Mouse (Mus musculus) intestine, embryonic 14.5 days (tissue): ENCODE measurements around the gene Gm3047. TPM values are rescaled to one million over a fixed set of nuclear protein-coding genes. Genes with fewer than 3 reads are reported as not detected.
"Not testable (repeated sequence)": the region's sequence is repeated elsewhere in the genome, so short reads cannot be mapped to it uniquely, and the experiment has no call there.

Source experiments
- ATAC-seq: fragments of 200-750 bp; cut with Nextera tagmentation; replicated peaks from 2 replicates; pipeline ENCODE4 v1.8.0; 2017; ENCODE audit warnings: low read depth, moderate number of reproducible peaks, moderate TSS enrichment, moderate library complexity; ENCODE audit not compliant: low FRiP score, low TSS enrichment
- DNase-seq: peaks from one replicate; pipeline ENCODE4 v3.0.0-alpha.2; 2018; ENCODE audit warnings: low spot score
- H3K27ac ChIP-seq: fragments of 300-500 bp; sonication (generic); 2 replicates; pipeline ENCODE4 v1.5.1; 2014; ENCODE audit warnings: low read depth, mild to moderate bottlenecking, control low read depth
- H3K27me3 ChIP-seq: fragments of 300-500 bp; sonication (generic); replicated peaks from 2 replicates; pipeline ENCODE4 v1.6.1; 2014; ENCODE audit warnings: low read length, control low read depth; ENCODE audit not compliant: control insufficient read depth, insufficient read depth
- H3K36me3 ChIP-seq: fragments of 300-500 bp; sonication (generic); 2 replicates; pipeline ENCODE4 v1.6.1; 2014; ENCODE audit warnings: low read length, control low read depth; ENCODE audit not compliant: control insufficient read depth, insufficient read depth
- H3K4me1 ChIP-seq: fragments of 300-500 bp; sonication (generic); replicated peaks from 2 replicates; pipeline ENCODE4 v1.6.1; 2014; ENCODE audit warnings: low read length, control low read depth, mixed read lengths; ENCODE audit not compliant: control insufficient read depth, insufficient read depth
- H3K4me2 ChIP-seq: fragments of 300-500 bp; sonication (generic); 2 replicates; pipeline ENCODE4 v1.6.1; 2014; ENCODE audit warnings: low read length
- H3K4me3 ChIP-seq: fragments of 300-500 bp; sonication (generic); 2 replicates; pipeline ENCODE4 v1.5.1; 2014; ENCODE audit warnings: low read depth, low read length, control low read depth, mixed read lengths
- H3K9ac ChIP-seq: fragments of 300-500 bp; sonication (generic); 2 replicates; pipeline ENCODE4 v1.6.1; 2014; ENCODE audit warnings: mild to moderate bottlenecking, low read length
- H3K9me3 ChIP-seq: fragments of 300-500 bp; sonication (generic); 2 replicates; pipeline ENCODE4 v1.6.1; 2016; ENCODE audit warnings: low read length, control low read depth; ENCODE audit not compliant: control insufficient read depth
- WGBS: fragments of 180-500 bp; shearing (Covaris S2); extraction: QIAGEN DNeasy Blood & Tissue Kit; methylation state at CpG from one replicate; pipeline ENCODE4 v1.1.7; 2014; 5-methylcytosine and 5-hydroxymethylcytosine counted together
- polyA plus RNA-seq: library from polyadenylated mRNA; unstranded; fragments of >200 nt; fragmentation: Nextera tagmentation; extraction: Ambion mirVana; gene quantifications from 2 replicates; pipeline ENCODE4 v1.2.1, GENCODE M21; 2014

The Gm3047 gene
- polyA plus RNA-seq = not detected in 2 replicates

- H3K27me3 ChIP-seq, H3K4me2 ChIP-seq, H3K4me1 ChIP-seq, H3K27ac ChIP-seq, H3K9ac ChIP-seq, H3K36me3 ChIP-seq, DNase-seq, ATAC-seq, H3K9me3 ChIP-seq, H3K4me3 ChIP-seq: not testable (repeated sequence)
- no CpG with 5 or more reads among the region's 2 CpGs for WGBS
Measured at GRCm38 (mm10) chr14:4555105-4555504, at the start of gene Gm3047. Gm3047 (plus strand) TSS chr14:4555405.

Other genes with a start within 250 kb of the Gm3047 start
- gene Gm3149, start 238.1 kb upstream of the Gm3047 start, polyA plus RNA-seq = not detected in 2 replicates
- gene 2610042L04Rik, start 220.6 kb upstream of the Gm3047 start, polyA plus RNA-seq = 0.38 TPM in 1 of 2 replicates, not detected in the other
- not detected in 2 replicates for gene Gm3159, start 157.9 kb upstream of the Gm3047 start, polyA plus RNA-seq
- 0.36 TPM in 1 of 2 replicates, not detected in the other for gene Gm3164, start 140.0 kb upstream of the Gm3047 start, polyA plus RNA-seq
- not detected in 2 replicates for gene Gm3173, start 124.4 kb upstream of the Gm3047 start, polyA plus RNA-seq
- not detected in 2 replicates for gene Gm3182, start 73.7 kb upstream of the Gm3047 start, polyA plus RNA-seq
- gene Gm8159, start 76.9 kb downstream of the Gm3047 start, polyA plus RNA-seq = not detected in 2 replicates
- 0.16 TPM in 1 of 2 replicates, not detected in the other for gene Gm3239, start 108.8 kb downstream of the Gm3047 start, polyA plus RNA-seq
- not detected in 2 replicates for gene Gm7876, start 153.8 kb downstream of the Gm3047 start, polyA plus RNA-seq
- gene Gm3252, start 171.4 kb downstream of the Gm3047 start, polyA plus RNA-seq = 0.14 and 0.44 TPM in 2 replicates
- gene Gm9602, start 220.9 kb downstream of the Gm3047 start, polyA plus RNA-seq = not detected in 2 replicates